In genomic region chr11:8856125-8856524, GRCm38 (mm10) we compare ENCODE assay signal across 23 mouse cellular contexts.
A peak's percentile ranks its signal among the peaks of the same experiment; 100 is the strongest.
DNase-seq lines count a peak whose midpoint lies in the region; ATAC-seq and TF ChIP-seq lines count a peak whose summit lies in the region.
"Had no signal": no experiment of that assay in that cellular context is flagged by ENCODE, and none has a peak within 500 bp of the region (broad histone marks: within the 10 kb centered on the region; RNA-seq: fewer than 3 reads in every experiment).

No protein-coding gene starts in this region.

- H3K4me2 ChIP-seq in kidney, postnatal 0 days (ENCODE audit: low read length): no peak overlapping the region
- H3K4me2 ChIP-seq in kidney, embryonic 14.5 days (replicated peaks; ENCODE audit: low read depth, low read length): no peak overlapping the region
- H3K4me2 ChIP-seq in midbrain, embryonic 15.5 days: no peak overlapping the region
- H3K4me2 ChIP-seq: embryonic facial prominence, embryonic 13.5 days; hindbrain, embryonic 12.5 days; intestine, embryonic 15.5 days; limb, embryonic 15.5 days; midbrain, embryonic 12.5 days; neural tube, embryonic 15.5 days had no signal

- no peak overlapping the region for H3K9ac ChIP-seq in kidney, postnatal 0 days (ENCODE audit: low read depth, low read length)
- no peak overlapping the region for H3K9ac ChIP-seq in kidney, embryonic 14.5 days (ENCODE audit: low read depth, low read length)
- no peak overlapping the region for H3K9ac ChIP-seq in midbrain, embryonic 15.5 days
- H3K9ac ChIP-seq: embryonic facial prominence, embryonic 13.5 days; hindbrain, embryonic 12.5 days; intestine, embryonic 15.5 days; limb, embryonic 15.5 days; midbrain, embryonic 12.5 days; neural tube, embryonic 15.5 days had no signal

- H3K4me3 ChIP-seq in kidney, postnatal 0 days (replicated peaks; ENCODE audit: low read depth, low read length): no peak overlapping the region
- no peak overlapping the region for H3K4me3 ChIP-seq in kidney, embryonic 14.5 days (ENCODE audit: low read length)
- H3K4me3 ChIP-seq in midbrain, embryonic 15.5 days: no peak overlapping the region
- H3K4me3 ChIP-seq: embryonic facial prominence, embryonic 13.5 days; hindbrain, embryonic 12.5 days; intestine, embryonic 15.5 days; limb, embryonic 15.5 days; midbrain, embryonic 12.5 days; myocyte; neural tube, embryonic 15.5 days had no signal

- H3K9me3 ChIP-seq in kidney, postnatal 0 days (replicated peaks; ENCODE audit: low read length): no peaks in the 10 kb centered on the region
- H3K9me3 ChIP-seq in kidney, embryonic 14.5 days (ENCODE audit: control insufficient read depth, low read length): no peaks in the 10 kb centered on the region
- no peaks in the 10 kb centered on the region for H3K9me3 ChIP-seq in midbrain, embryonic 15.5 days
- H3K9me3 ChIP-seq: embryonic facial prominence, embryonic 13.5 days; hindbrain, embryonic 12.5 days; intestine, embryonic 15.5 days; limb, embryonic 15.5 days; midbrain, embryonic 12.5 days; neural tube, embryonic 15.5 days had no signal

- 67% methylated on average over 5 of the region's 5 CpGs for WGBS in kidney, postnatal 0 days
- WGBS in kidney, embryonic 14.5 days: 69% methylated on average over 5 of the region's 5 CpGs
- 56% methylated on average over 5 of the region's 5 CpGs for WGBS in midbrain, embryonic 15.5 days

- no peak for ATAC-seq in kidney, postnatal 0 days (replicated peaks; ENCODE audit: low FRiP score, low read depth)
- ATAC-seq in kidney, embryonic 14.5 days (ENCODE audit: low FRiP score, low TSS enrichment): no peak
- 0 out of 2 replicates have a peak, but pooled peaks have one; percentile 18 for ATAC-seq in megakaryocyte-erythroid progenitor cell, adult 5-6 weeks (replicated peaks; ENCODE audit: low FRiP score, low TSS enrichment, poor library complexity, severe bottlenecking)
- ATAC-seq in midbrain, embryonic 15.5 days (replicated peaks): no peak
- ATAC-seq: activated CD4-positive, CD25-positive, alpha-beta regulatory T cell, adult 4 months; forebrain, embryonic 16.5 days; intestine, embryonic 15.5 days; Patski had no signal

- peak; percentile 24; the same call in 1 of the 2 replicates for TF ChIP-seq CTCF in kidney, postnatal 0 days (IDR thresholded peaks at IDR 0.05; ENCODE audit: low read depth)

- no peak overlapping the region for H3K27ac ChIP-seq in kidney, postnatal 0 days
- H3K27ac ChIP-seq in kidney, embryonic 14.5 days (ENCODE audit: low read depth, low read length): no peak overlapping the region
- H3K27ac ChIP-seq in midbrain, embryonic 15.5 days: no peak overlapping the region
- H3K27ac ChIP-seq: embryonic facial prominence, embryonic 13.5 days; hindbrain, embryonic 12.5 days; intestine, embryonic 15.5 days; limb, embryonic 15.5 days; midbrain, embryonic 12.5 days; neural tube, embryonic 15.5 days had no signal

- no peaks in the 10 kb centered on the region for H3K4me1 ChIP-seq in kidney, postnatal 0 days (replicated peaks; ENCODE audit: insufficient read depth, low read length)
- H3K4me1 ChIP-seq in kidney, embryonic 14.5 days (ENCODE audit: control insufficient read depth, insufficient read depth, low read length): peaks cover 4% of the 10 kb centered on the region; the same call in 1 of the 2 replicates
- H3K4me1 ChIP-seq in midbrain, embryonic 15.5 days: no peaks in the 10 kb centered on the region
- H3K4me1 ChIP-seq: embryonic facial prominence, embryonic 13.5 days; hindbrain, embryonic 12.5 days; intestine, embryonic 15.5 days; limb, embryonic 15.5 days; midbrain, embryonic 12.5 days; neural tube, embryonic 15.5 days had no signal

- H3K27me3 ChIP-seq in kidney, postnatal 0 days (ENCODE audit: insufficient read depth, low read length): no peaks in the 10 kb centered on the region
- H3K27me3 ChIP-seq in kidney, embryonic 14.5 days (ENCODE audit: control insufficient read depth, insufficient read depth, low read length): no peaks in the 10 kb centered on the region
- H3K27me3 ChIP-seq in midbrain, embryonic 15.5 days (replicated peaks): no peaks in the 10 kb centered on the region
- H3K27me3 ChIP-seq: embryonic facial prominence, embryonic 13.5 days; hindbrain, embryonic 12.5 days; intestine, embryonic 15.5 days; limb, embryonic 15.5 days; midbrain, embryonic 12.5 days; neural tube, embryonic 15.5 days; Patski had no signal

- DNase-seq in adrenal gland, postnatal 14 days: peak; percentile 23
- no peak for DNase-seq in adrenal gland, adult 8-10 months
- no peak for DNase-seq in kidney, postnatal 0 days (ENCODE audit: low spot score)
- peak; percentile 7 for DNase-seq in lung, postnatal 36 days
- DNase-seq in lung, adult 18-20 months: no peak
- DNase-seq: cerebellum, adult 2 months; kidney, postnatal 4 days; lung, postnatal 14 days; retina, postnatal 1 day; right cerebral cortex, postnatal 4 days had no signal

- no peaks in the 10 kb centered on the region for H3K36me3 ChIP-seq in kidney, postnatal 0 days (ENCODE audit: insufficient read depth, low read length)
- no peaks in the 10 kb centered on the region for H3K36me3 ChIP-seq in kidney, embryonic 14.5 days (ENCODE audit: control insufficient read depth, insufficient read depth, low read length)
- no peaks in the 10 kb centered on the region for H3K36me3 ChIP-seq in midbrain, embryonic 15.5 days (replicated peaks)
- H3K36me3 ChIP-seq: embryonic facial prominence, embryonic 13.5 days; hindbrain, embryonic 12.5 days; intestine, embryonic 15.5 days; limb, embryonic 15.5 days; midbrain, embryonic 12.5 days; neural tube, embryonic 15.5 days had no signal

Comparison
In these comparisons a context has a peak if more than half of its experiments do, and no peak if none do; other contexts are left out.
1. DNase-seq: peak in adrenal gland, postnatal 14 days (single experiment) and lung, postnatal 36 days (single experiment); none in adrenal gland, adult 8-10 months (single experiment), kidney, postnatal 0 days (single experiment) and lung, adult 18-20 months (0 of 2).